Mouse (Mus musculus): Measurements from ENCODE around the gene Mfap2. TPM values are rescaled to one million over a fixed set of nuclear protein-coding genes. Genes with fewer than 3 reads are reported as not detected.

Mfap2 gene
- 197 and 233 TPM in 2 replicates for polyA plus RNA-seq (2015; fragmentation: Nextera tagmentation; extraction: Ambion mirVana)

- Histone ChIP-seq H3K9ac (ENCODE audit: low read length) (peak within 1 kb of the TSS; percentile 82), H3K4me1 (ENCODE audit: control insufficient read depth, insufficient read depth, low read length) (peaks cover 21% of the 10 kb centered on the region), H3K27ac (ENCODE audit: low read length) (peak within 1 kb of the TSS; percentile 75), H3K9me3 (replicated peaks; ENCODE audit: control insufficient read depth, low read length) (no peaks in the 10 kb centered on the region), H3K36me3 (ENCODE audit: control insufficient read depth, insufficient read depth) (peaks cover 17% of the 10 kb centered on the region), H3K27me3 (ENCODE audit: control insufficient read depth, insufficient read depth, low read length) (no peaks in the 10 kb centered on the region), H3K4me2 (ENCODE audit: low read depth, low read length) (peak within 1 kb of the TSS; percentile 87), H3K4me3 (ENCODE audit: low read length) (peak within 1 kb of the TSS; percentile 73)
- no peak for ATAC-seq (replicated peaks; ENCODE audit: extremely low read depth, insufficient read depth, low FRiP score)
- WGBS, result 21% methylated on average over 7 of the region's 7 CpGs
Observed at GRCm38 (mm10) chr4:141010118-141010517, at the start of gene Mfap2. Gene Mfap2 (plus strand): TSS chr4:141010418.

- 3% methylated on average over 37 of the region's 37 CpGs for WGBS
- H3K27ac ChIP-seq (ENCODE audit: low read length), result peak within 1 kb of the TSS; percentile 90
- H3K9ac ChIP-seq (ENCODE audit: low read length), result peak within 1 kb of the TSS; percentile 98
- H3K4me1 ChIP-seq (ENCODE audit: control insufficient read depth, insufficient read depth, low read length), result peaks cover 38% of the 10 kb centered on the region
- ATAC-seq (replicated peaks; ENCODE audit: extremely low read depth, insufficient read depth, low FRiP score), result peak; percentile 95
- H3K4me3 ChIP-seq (ENCODE audit: low read length), result peak within 1 kb of the TSS; percentile 96
- no peaks in the 10 kb centered on the region for H3K9me3 ChIP-seq (replicated peaks; ENCODE audit: control insufficient read depth, low read length)
- no peaks in the 10 kb centered on the region for H3K27me3 ChIP-seq (ENCODE audit: control insufficient read depth, insufficient read depth, low read length)
- peak within 1 kb of the TSS; percentile 83 for H3K4me2 ChIP-seq (ENCODE audit: low read depth, low read length)
- no peaks in the 10 kb centered on the region for H3K36me3 ChIP-seq (ENCODE audit: control insufficient read depth, insufficient read depth)
Observed at GRCm38 (mm10) chr4:140960781-140961466, 49.3 kb upstream of the Mfap2 start, which contains the start of gene Sdhb. Gene Sdhb (plus strand): TSS chr4:140961203.

GRCm38 (mm10) chr4:140961467-140962206, 48.6 kb upstream of the Mfap2 start:
- under 1% methylated on average over 38 of the region's 38 CpGs for WGBS
- H3K4me3 ChIP-seq (ENCODE audit: low read length), result peak overlapping the region; percentile 96

GRCm38 (mm10) chr4:140962207-140962909, 47.9 kb upstream of the Mfap2 start:
- Histone ChIP-seq H3K9ac (ENCODE audit: low read length) (peak overlapping the region; percentile 98), H3K4me3 (ENCODE audit: low read length) (peak overlapping the region; percentile 96), H3K27ac (ENCODE audit: low read length) (peak overlapping the region; percentile 90), H3K36me3 (ENCODE audit: control insufficient read depth, insufficient read depth) (peaks cover 5% of the 10 kb centered on the region; the same call in 1 of the 2 replicates), H3K27me3 (ENCODE audit: control insufficient read depth, insufficient read depth, low read length) (no peaks in the 10 kb centered on the region), H3K4me1 (ENCODE audit: control insufficient read depth, insufficient read depth, low read length) (peaks cover 34% of the 10 kb centered on the region), H3K9me3 (replicated peaks; ENCODE audit: control insufficient read depth, low read length) (no peaks in the 10 kb centered on the region), H3K4me2 (ENCODE audit: low read depth, low read length) (peak overlapping the region; percentile 83)
- ATAC-seq (replicated peaks; ENCODE audit: extremely low read depth, insufficient read depth, low FRiP score), result no peak
- 60% methylated on average over 8 of the region's 8 CpGs for WGBS

More at GRCm38 (mm10) chr4:140961467-140962206, 48.6 kb upstream of the Mfap2 start:
- Histone ChIP-seq H3K27ac (ENCODE audit: low read length) (peak overlapping the region; percentile 90), H3K36me3 (ENCODE audit: control insufficient read depth, insufficient read depth) (peaks cover 2% of the 10 kb centered on the region; the same call in 1 of the 2 replicates), H3K27me3 (ENCODE audit: control insufficient read depth, insufficient read depth, low read length) (no peaks in the 10 kb centered on the region), H3K4me1 (ENCODE audit: control insufficient read depth, insufficient read depth, low read length) (peaks cover 38% of the 10 kb centered on the region), H3K4me2 (ENCODE audit: low read depth, low read length) (peak overlapping the region; percentile 83), H3K9me3 (replicated peaks; ENCODE audit: control insufficient read depth, low read length) (no peaks in the 10 kb centered on the region), H3K9ac (ENCODE audit: low read length) (peak overlapping the region; percentile 98)
- peak; percentile 30 for ATAC-seq (replicated peaks; ENCODE audit: extremely low read depth, insufficient read depth, low FRiP score)

- peak overlapping the region; percentile 90 for H3K27ac ChIP-seq (ENCODE audit: low read length)
Observed at GRCm38 (mm10) chr4:140962950-140963349, 47.3 kb upstream of the Mfap2 start.

GRCm38 (mm10) chr4:140963941-140964597, 46.1 kb upstream of the Mfap2 start:
- ATAC-seq (replicated peaks; ENCODE audit: extremely low read depth, insufficient read depth, low FRiP score), result no peak

More at GRCm38 (mm10) chr4:140962950-140963349, 47.3 kb upstream of the Mfap2 start:
- Histone ChIP-seq H3K4me2 (ENCODE audit: low read depth, low read length) (peak overlapping the region; percentile 83), H3K4me3 (ENCODE audit: low read length) (peak overlapping the region; percentile 96), H3K9ac (ENCODE audit: low read length) (peak overlapping the region; percentile 18; the same call in 1 of the 2 replicates), H3K36me3 (ENCODE audit: control insufficient read depth, insufficient read depth) (peaks cover 8% of the 10 kb centered on the region; the same call in 1 of the 2 replicates), H3K27me3 (ENCODE audit: control insufficient read depth, insufficient read depth, low read length) (no peaks in the 10 kb centered on the region), H3K4me1 (ENCODE audit: control insufficient read depth, insufficient read depth, low read length) (peaks cover 29% of the 10 kb centered on the region), H3K9me3 (replicated peaks; ENCODE audit: control insufficient read depth, low read length) (no peaks in the 10 kb centered on the region)
- ATAC-seq (replicated peaks; ENCODE audit: extremely low read depth, insufficient read depth, low FRiP score), result no peak
- 31% methylated on average over 5 of the region's 5 CpGs for WGBS

GRCm38 (mm10) chr4:140964620-140965019, 45.6 kb upstream of the Mfap2 start:
- WGBS, result 23% methylated on average over 7 of the region's 7 CpGs
- no peaks in the 10 kb centered on the region for H3K9me3 ChIP-seq (replicated peaks; ENCODE audit: control insufficient read depth, low read length)

More at GRCm38 (mm10) chr4:140963941-140964597, 46.1 kb upstream of the Mfap2 start:
- Histone ChIP-seq H3K36me3 (ENCODE audit: control insufficient read depth, insufficient read depth) (peaks cover 15% of the 10 kb centered on the region), H3K4me2 (ENCODE audit: low read depth, low read length) (no peak overlapping the region), H3K9ac (ENCODE audit: low read length) (no peak overlapping the region; the same call in 1 of the 2 replicates), H3K9me3 (replicated peaks; ENCODE audit: control insufficient read depth, low read length) (no peaks in the 10 kb centered on the region), H3K4me1 (ENCODE audit: control insufficient read depth, insufficient read depth, low read length) (peaks cover 26% of the 10 kb centered on the region), H3K4me3 (ENCODE audit: low read length) (no peak overlapping the region), H3K27ac (ENCODE audit: low read length) (0 out of 2 replicates have a peak overlapping the region, but pooled peaks have one; percentile 1), H3K27me3 (ENCODE audit: control insufficient read depth, insufficient read depth, low read length) (no peaks in the 10 kb centered on the region)
- WGBS, result 75% methylated on average over 9 of the region's 9 CpGs

GRCm38 (mm10) chr4:140967386-140968159, 42.6 kb upstream of the Mfap2 start:
- H3K36me3 ChIP-seq (ENCODE audit: control insufficient read depth, insufficient read depth), result peaks cover 37% of the 10 kb centered on the region
- H3K4me1 ChIP-seq (ENCODE audit: control insufficient read depth, insufficient read depth, low read length), result peaks cover 15% of the 10 kb centered on the region
- WGBS, result 79% methylated on average over 11 of the region's 11 CpGs
- no peak overlapping the region for H3K4me3 ChIP-seq (ENCODE audit: low read length)
- no peak overlapping the region for H3K27ac ChIP-seq (ENCODE audit: low read length)
- H3K9ac ChIP-seq (ENCODE audit: low read length), result no peak overlapping the region
- H3K4me2 ChIP-seq (ENCODE audit: low read depth, low read length), result no peak overlapping the region
- no peaks in the 10 kb centered on the region for H3K9me3 ChIP-seq (replicated peaks; ENCODE audit: control insufficient read depth, low read length)
- no peak for ATAC-seq (replicated peaks; ENCODE audit: extremely low read depth, insufficient read depth, low FRiP score)
- no peaks in the 10 kb centered on the region for H3K27me3 ChIP-seq (ENCODE audit: control insufficient read depth, insufficient read depth, low read length)

More at GRCm38 (mm10) chr4:140964620-140965019, 45.6 kb upstream of the Mfap2 start:
- H3K4me3 ChIP-seq (ENCODE audit: low read length), result no peak overlapping the region
- H3K4me1 ChIP-seq (ENCODE audit: control insufficient read depth, insufficient read depth, low read length), result peaks cover 26% of the 10 kb centered on the region
- ATAC-seq (replicated peaks; ENCODE audit: extremely low read depth, insufficient read depth, low FRiP score), result no peak
- H3K9ac ChIP-seq (ENCODE audit: low read length), result no peak overlapping the region
- H3K36me3 ChIP-seq (ENCODE audit: control insufficient read depth, insufficient read depth), result peaks cover 15% of the 10 kb centered on the region
- H3K27ac ChIP-seq (ENCODE audit: low read length), result no peak overlapping the region
- H3K27me3 ChIP-seq (ENCODE audit: control insufficient read depth, insufficient read depth, low read length), result no peaks in the 10 kb centered on the region
- no peak overlapping the region for H3K4me2 ChIP-seq (ENCODE audit: low read depth, low read length)

Data from heart, embryonic 16.5 days (tissue).